Mouse (Mus musculus): ENCODE measurements around the gene Rexo4. TPM values are rescaled to one million over a fixed set of nuclear protein-coding genes. Genes with fewer than 3 reads are reported as not detected.

Rexo4 gene
- polyA plus RNA-seq, 1 experiment from 2014 or later = 24.7 TPM

GRCm38 (mm10) chr2:26984640-26985039, 20.5 kb upstream of the Rexo4 start:
- Histone ChIP-seq H3K4me2 (ENCODE audit: low read length) (no peak overlapping the region), H3K4me3 (ENCODE audit: control insufficient read depth in 1 of 2, insufficient read depth in 1 of 2, low read depth in 1 of 2, low read length in 2 of 2) (no peak overlapping the region), H3K36me3 (ENCODE audit: control insufficient read depth, insufficient read depth, low read length) (no peaks in the 10 kb centered on the region), H3K27me3 (ENCODE audit: control insufficient read depth, insufficient read depth, low read length) (peaks cover 6% of the 10 kb centered on the region; the same call in 1 of the 2 replicates), H3K4me1 (ENCODE audit: control insufficient read depth in 2 of 2, insufficient read depth in 2 of 2, low read length in 2 of 2) (no peaks in the 10 kb centered on the region), H3K27ac (replicated peaks in 1 of 2; ENCODE audit: control insufficient read depth in 1 of 2, insufficient read depth in 1 of 2, low read depth in 2 of 2, low read length in 2 of 2) (no peak overlapping the region), H3K9ac (ENCODE audit: low read length) (no peak overlapping the region), H3K9me3 (ENCODE audit: control insufficient read depth, low read length) (no peaks in the 10 kb centered on the region)
- WGBS = 76% methylated on average over 5 of the region's 5 CpGs
- ATAC-seq (ENCODE audit: insufficient number of reproducible peaks, insufficient read depth, low FRiP score, low read depth) = no peak

- H3K9ac ChIP-seq (ENCODE audit: low read length) = no peak overlapping the region
- H3K4me1 ChIP-seq (ENCODE audit: control insufficient read depth in 2 of 2, insufficient read depth in 2 of 2, low read length in 2 of 2) = no peaks in the 10 kb centered on the region
- no peak overlapping the region for H3K4me3 ChIP-seq (ENCODE audit: control insufficient read depth in 1 of 2, insufficient read depth in 1 of 2, low read depth in 1 of 2, low read length in 2 of 2)
- no peaks in the 10 kb centered on the region for H3K36me3 ChIP-seq (ENCODE audit: control insufficient read depth, insufficient read depth, low read length)
- H3K4me2 ChIP-seq (ENCODE audit: low read length) = no peak overlapping the region
- H3K9me3 ChIP-seq (ENCODE audit: control insufficient read depth, low read length) = no peaks in the 10 kb centered on the region
- ATAC-seq (ENCODE audit: insufficient number of reproducible peaks, insufficient read depth, low FRiP score, low read depth) = no peak
- H3K27ac ChIP-seq (replicated peaks in 1 of 2; ENCODE audit: control insufficient read depth in 1 of 2, insufficient read depth in 1 of 2, low read depth in 2 of 2, low read length in 2 of 2) = no peak overlapping the region
- peaks cover 6% of the 10 kb centered on the region; the same call in 1 of the 2 replicates for H3K27me3 ChIP-seq (ENCODE audit: control insufficient read depth, insufficient read depth, low read length)
- 81% methylated on average over 2 of the region's 2 CpGs for WGBS
These were observed 20.0 kb upstream of the Rexo4 start for GRCm38 (mm10) chr2:26984179-26984578.

GRCm38 (mm10) chr2:26980361-26980760, 16.2 kb upstream of the Rexo4 start:
- Histone ChIP-seq H3K4me3 (ENCODE audit: control insufficient read depth in 1 of 2, insufficient read depth in 1 of 2, low read depth in 1 of 2, low read length in 2 of 2) (no peak overlapping the region), H3K4me1 (ENCODE audit: control insufficient read depth in 2 of 2, insufficient read depth in 2 of 2, low read length in 2 of 2) (no peaks in the 10 kb centered on the region), H3K27ac (replicated peaks in 1 of 2; ENCODE audit: control insufficient read depth in 1 of 2, insufficient read depth in 1 of 2, low read depth in 2 of 2, low read length in 2 of 2) (no peak overlapping the region), H3K36me3 (ENCODE audit: control insufficient read depth, insufficient read depth, low read length) (no peaks in the 10 kb centered on the region), H3K9me3 (ENCODE audit: control insufficient read depth, low read length) (no peaks in the 10 kb centered on the region), H3K27me3 (ENCODE audit: control insufficient read depth, insufficient read depth, low read length) (peaks cover 6% of the 10 kb centered on the region; the same call in 1 of the 2 replicates), H3K9ac (ENCODE audit: low read length) (no peak overlapping the region), H3K4me2 (ENCODE audit: low read length) (no peak overlapping the region)
- WGBS = 71% methylated on average over 1 of the region's 1 CpGs
- ATAC-seq (ENCODE audit: insufficient number of reproducible peaks, insufficient read depth, low FRiP score, low read depth) = no peak

GRCm38 (mm10) chr2:26973960-26974359, 9.8 kb upstream of the Rexo4 start:
- 22% methylated on average over 4 of the region's 4 CpGs for WGBS
- H3K9ac ChIP-seq (ENCODE audit: low read length) = no peak overlapping the region

GRCm38 (mm10) chr2:26973116-26973515, 8.9 kb upstream of the Rexo4 start, which contains the start of gene Adamts13:
Adamts13 (plus strand) TSS chr2:26973416.
- Histone ChIP-seq H3K9me3 (ENCODE audit: control insufficient read depth, low read length) (no peaks in the 10 kb centered on the region), H3K27me3 (ENCODE audit: control insufficient read depth, insufficient read depth, low read length) (no peaks in the 10 kb centered on the region), H3K36me3 (ENCODE audit: control insufficient read depth, insufficient read depth, low read length) (no peaks in the 10 kb centered on the region), H3K4me2 (ENCODE audit: low read length) (no peak within 1 kb of the TSS), H3K4me1 (ENCODE audit: control insufficient read depth in 2 of 2, insufficient read depth in 2 of 2, low read length in 2 of 2) (no peaks in the 10 kb centered on the region), H3K27ac (replicated peaks in 1 of 2; ENCODE audit: control insufficient read depth in 1 of 2, insufficient read depth in 1 of 2, low read depth in 2 of 2, low read length in 2 of 2) (no peak within 1 kb of the TSS), H3K4me3 (ENCODE audit: control insufficient read depth in 1 of 2, insufficient read depth in 1 of 2, low read depth in 1 of 2, low read length in 2 of 2) (no peak within 1 kb of the TSS), H3K9ac (ENCODE audit: low read length) (no peak within 1 kb of the TSS)
- no peak for ATAC-seq (ENCODE audit: insufficient number of reproducible peaks, insufficient read depth, low FRiP score, low read depth)
- 50% methylated on average over 3 of the region's 3 CpGs for WGBS

More at GRCm38 (mm10) chr2:26973960-26974359, 9.8 kb upstream of the Rexo4 start:
- no peak overlapping the region for H3K4me3 ChIP-seq (ENCODE audit: control insufficient read depth in 1 of 2, insufficient read depth in 1 of 2, low read depth in 1 of 2, low read length in 2 of 2)
- no peak overlapping the region for H3K27ac ChIP-seq (replicated peaks in 1 of 2; ENCODE audit: control insufficient read depth in 1 of 2, insufficient read depth in 1 of 2, low read depth in 2 of 2, low read length in 2 of 2)
- H3K36me3 ChIP-seq (ENCODE audit: control insufficient read depth, insufficient read depth, low read length) = no peaks in the 10 kb centered on the region
- H3K4me2 ChIP-seq (ENCODE audit: low read length) = no peak overlapping the region
- H3K4me1 ChIP-seq (ENCODE audit: control insufficient read depth in 2 of 2, insufficient read depth in 2 of 2, low read length in 2 of 2) = no peaks in the 10 kb centered on the region
- no peaks in the 10 kb centered on the region for H3K27me3 ChIP-seq (ENCODE audit: control insufficient read depth, insufficient read depth, low read length)
- no peak for ATAC-seq (ENCODE audit: insufficient number of reproducible peaks, insufficient read depth, low FRiP score, low read depth)
- no peaks in the 10 kb centered on the region for H3K9me3 ChIP-seq (ENCODE audit: control insufficient read depth, low read length)

- Histone ChIP-seq H3K27ac (replicated peaks in 1 of 2; ENCODE audit: control insufficient read depth in 1 of 2, insufficient read depth in 1 of 2, low read depth in 2 of 2, low read length in 2 of 2) (no peak overlapping the region), H3K4me2 (ENCODE audit: low read length) (no peak overlapping the region), H3K27me3 (ENCODE audit: control insufficient read depth, insufficient read depth, low read length) (no peaks in the 10 kb centered on the region), H3K4me3 (ENCODE audit: control insufficient read depth in 1 of 2, insufficient read depth in 1 of 2, low read depth in 1 of 2, low read length in 2 of 2) (no peak overlapping the region), H3K9me3 (ENCODE audit: control insufficient read depth, low read length) (no peaks in the 10 kb centered on the region), H3K9ac (ENCODE audit: low read length) (no peak overlapping the region), H3K4me1 (ENCODE audit: control insufficient read depth in 2 of 2, insufficient read depth in 2 of 2, low read length in 2 of 2) (peaks cover 0 to 15% of the 10 kb centered on the region in 2 experiments; a peak in 3 of 4 replicates), H3K36me3 (ENCODE audit: control insufficient read depth, insufficient read depth, low read length) (peaks cover 5% of the 10 kb centered on the region)
- ATAC-seq (ENCODE audit: insufficient number of reproducible peaks, insufficient read depth, low FRiP score, low read depth) = no peak
- 75% methylated on average over 2 of the region's 2 CpGs for WGBS
These were observed 3.1 kb upstream of the Rexo4 start for GRCm38 (mm10) chr2:26967262-26967661.

- no peak for ATAC-seq (ENCODE audit: insufficient number of reproducible peaks, insufficient read depth, low FRiP score, low read depth)
- 20% methylated on average over 14 of the region's 14 CpGs for WGBS
- H3K36me3 ChIP-seq (ENCODE audit: control insufficient read depth, insufficient read depth, low read length) = peaks cover 23% of the 10 kb centered on the region
- H3K27ac ChIP-seq (replicated peaks in 1 of 2; ENCODE audit: control insufficient read depth in 1 of 2, insufficient read depth in 1 of 2, low read depth in 2 of 2, low read length in 2 of 2) = peak overlapping the region; percentile 30 to 99; a peak in 3 of 4 replicates
- H3K9ac ChIP-seq (ENCODE audit: low read length) = peak overlapping the region; percentile 88
- peak overlapping the region; percentile 68 to 85 for H3K4me3 ChIP-seq (ENCODE audit: control insufficient read depth in 1 of 2, insufficient read depth in 1 of 2, low read depth in 1 of 2, low read length in 2 of 2)
- H3K4me1 ChIP-seq (ENCODE audit: control insufficient read depth in 2 of 2, insufficient read depth in 2 of 2, low read length in 2 of 2) = peaks cover 0 to 15% of the 10 kb centered on the region in 2 experiments; a peak in 3 of 4 replicates
- no peaks in the 10 kb centered on the region for H3K27me3 ChIP-seq (ENCODE audit: control insufficient read depth, insufficient read depth, low read length)
- H3K9me3 ChIP-seq (ENCODE audit: control insufficient read depth, low read length) = no peaks in the 10 kb centered on the region
- H3K4me2 ChIP-seq (ENCODE audit: low read length) = peak overlapping the region; percentile 93
These were observed 661 bp upstream of the Rexo4 start for GRCm38 (mm10) chr2:26964724-26965370.

GRCm38 (mm10) chr2:26960756-26961155, 3.4 kb downstream of the Rexo4 start:
- no peaks in the 10 kb centered on the region for H3K9me3 ChIP-seq (ENCODE audit: control insufficient read depth, low read length)
- peaks cover 61% of the 10 kb centered on the region for H3K36me3 ChIP-seq (ENCODE audit: control insufficient read depth, insufficient read depth, low read length)
- ATAC-seq (ENCODE audit: insufficient number of reproducible peaks, insufficient read depth, low FRiP score, low read depth) = no peak
- H3K4me3 ChIP-seq (ENCODE audit: control insufficient read depth in 1 of 2, insufficient read depth in 1 of 2, low read depth in 1 of 2, low read length in 2 of 2) = no peak overlapping the region
- H3K27me3 ChIP-seq (ENCODE audit: control insufficient read depth, insufficient read depth, low read length) = no peaks in the 10 kb centered on the region
- no peak overlapping the region for H3K9ac ChIP-seq (ENCODE audit: low read length)
- 75% methylated on average over 4 of the region's 4 CpGs for WGBS
- H3K27ac ChIP-seq (replicated peaks in 1 of 2; ENCODE audit: control insufficient read depth in 1 of 2, insufficient read depth in 1 of 2, low read depth in 2 of 2, low read length in 2 of 2) = no peak overlapping the region
- H3K4me2 ChIP-seq (ENCODE audit: low read length) = no peak overlapping the region
- H3K4me1 ChIP-seq (ENCODE audit: control insufficient read depth in 2 of 2, insufficient read depth in 2 of 2, low read length in 2 of 2) = peaks cover 0 to 15% of the 10 kb centered on the region in 2 experiments; a peak in 3 of 4 replicates
